Mouse (Mus musculus) lung, postnatal 0 days (tissue): ENCODE data around the gene Ogfod2. TPM values are rescaled to one million over a fixed set of nuclear protein-coding genes. Genes with fewer than 3 reads are reported as not detected.

Experiments used
- ATAC-seq: fragments of 200-750 bp; cut with Nextera tagmentation; 2 replicates; pipeline ENCODE4 v1.8.0; 2017; ENCODE audit warnings: moderate library complexity
- DNase-seq: peaks from one replicate; pipeline ENCODE4 v3.0.0-alpha.2; 2016; ENCODE audit warnings: low spot score
- H3K27ac ChIP-seq: fragments of 300-500 bp; sonication (generic); 2 replicates; pipeline ENCODE4 v1.5.1; 2014; ENCODE audit warnings: antibody characterized with exemption, mild to moderate bottlenecking, low read length, mixed read lengths
- H3K27me3 ChIP-seq: fragments of 300-500 bp; sonication (generic); replicated peaks from 2 replicates; pipeline ENCODE4 v1.6.1; 2014; ENCODE audit warnings: low read length, mixed read lengths; ENCODE audit not compliant: insufficient read depth
- H3K36me3 ChIP-seq: fragments of 300-500 bp; sonication (generic); 2 replicates; pipeline ENCODE4 v1.6.1; 2014; ENCODE audit warnings: low read length, mixed read lengths; ENCODE audit not compliant: insufficient read depth
- H3K4me1 ChIP-seq: fragments of 300-500 bp; sonication (generic); 2 replicates; pipeline ENCODE4 v1.6.1; 2014; ENCODE audit warnings: antibody characterized with exemption, low read depth, low read length, mixed read lengths; ENCODE audit not compliant: insufficient read depth
- H3K4me2 ChIP-seq: fragments of 300-500 bp; sonication (generic); replicated peaks from 2 replicates; pipeline ENCODE4 v1.6.1; 2014; ENCODE audit warnings: low read depth, mild to moderate bottlenecking, low read length, moderate library complexity, mixed read lengths
- H3K4me3 ChIP-seq: fragments of 300-500 bp; sonication (generic); 2 replicates; pipeline ENCODE4 v1.5.1; 2014; ENCODE audit warnings: low read depth, low read length
- H3K9ac ChIP-seq: fragments of 300-500 bp; sonication (generic); replicated peaks from 2 replicates; pipeline ENCODE4 v1.6.1; 2014; ENCODE audit warnings: low read depth, mild to moderate bottlenecking
- H3K9me3 ChIP-seq: fragments of 300-500 bp; sonication (generic); 2 replicates; pipeline ENCODE4 v1.6.1; 2016; ENCODE audit warnings: low read length, mixed read lengths
- CTCF ChIP-seq: IDR thresholded peaks from 2 replicates; pipeline ENCODE4 v1.5.1; 2016; ENCODE audit warnings: antibody characterized with exemption, mild to moderate bottlenecking
- EP300 ChIP-seq: IDR thresholded peaks from 2 replicates; pipeline ENCODE4 v1.6.1; 2016; ENCODE audit warnings: antibody characterized with exemption, mild to moderate bottlenecking, control low read depth
- WGBS: fragments of 180-500 bp; shearing (Covaris S2); extraction: QIAGEN DNeasy Blood & Tissue Kit; methylation state at CpG from one replicate; pipeline ENCODE4 v1.1.7; 2014; 5-methylcytosine and 5-hydroxymethylcytosine counted together
- polyA plus RNA-seq: library from polyadenylated mRNA; unstranded; fragments of >200 nt; fragmentation: Nextera tagmentation; extraction: Ambion mirVana; gene quantifications from 2 replicates; pipeline ENCODE4 v1.2.1, GENCODE M21; 2015

Gene Ogfod2
- polyA plus RNA-seq, 1 experiment from 2014 or later: 29.4 TPM

DNA sequence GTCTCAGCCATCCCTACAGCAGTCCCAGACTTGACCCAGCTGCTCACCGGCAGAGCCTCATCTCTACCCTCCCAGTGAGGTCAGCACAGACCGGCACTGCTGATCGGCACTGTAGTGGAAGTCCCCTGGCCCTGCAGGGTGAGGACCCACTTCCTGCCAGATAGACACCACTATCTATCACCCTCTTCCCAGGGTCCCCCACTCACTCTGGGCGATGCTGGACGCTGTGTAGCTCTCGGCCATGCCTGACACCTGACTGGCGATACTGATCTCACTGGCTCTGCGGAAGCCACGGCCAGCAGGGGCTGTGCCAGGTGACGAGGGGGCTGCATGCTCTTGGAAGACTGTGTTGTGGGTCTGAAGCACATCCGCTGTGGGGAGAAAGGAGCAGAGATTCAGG lies 13.0 kb downstream of the Ogfod2 start:
- H3K4me3 ChIP-seq: no peak overlapping the region
- no peaks in the 10 kb centered on the region for H3K9me3 ChIP-seq
- H3K27me3 ChIP-seq: no peaks in the 10 kb centered on the region
- no peak overlapping the region for H3K4me2 ChIP-seq
- H3K9ac ChIP-seq: no peak overlapping the region
- H3K4me1 ChIP-seq: no peaks in the 10 kb centered on the region
- WGBS: 87% methylated on average over 11 of the region's 11 CpGs
- H3K27ac ChIP-seq: no peak overlapping the region
- H3K36me3 ChIP-seq: peaks cover 32% of the 10 kb centered on the region
- no peak for ATAC-seq
- TF ChIP-seq EP300 (no peak), CTCF (no peak)
- DNase-seq: no peak

DNA sequence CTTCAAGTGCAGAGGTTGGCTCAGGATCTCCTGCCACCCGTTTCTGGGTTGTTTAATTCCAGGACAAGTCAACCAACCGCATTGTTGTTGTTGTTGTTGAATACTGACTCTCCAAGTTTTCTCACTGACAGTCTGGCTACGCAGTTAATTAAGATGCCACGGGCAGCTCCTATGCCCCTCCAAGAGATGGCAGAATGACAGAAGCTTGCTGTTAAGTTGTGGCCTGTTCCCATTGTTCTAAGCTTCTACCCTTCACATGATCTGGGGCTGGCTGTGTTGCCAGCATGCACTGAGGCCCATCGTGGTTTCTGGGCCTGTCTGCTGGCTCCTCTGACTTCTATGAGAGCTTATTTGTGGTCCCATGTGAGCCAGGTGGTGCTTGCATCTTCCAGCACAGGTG lies 22.2 kb downstream of the Ogfod2 start:
- no peaks in the 10 kb centered on the region for H3K4me1 ChIP-seq
- 86% methylated on average over 5 of the region's 5 CpGs for WGBS

DNA sequence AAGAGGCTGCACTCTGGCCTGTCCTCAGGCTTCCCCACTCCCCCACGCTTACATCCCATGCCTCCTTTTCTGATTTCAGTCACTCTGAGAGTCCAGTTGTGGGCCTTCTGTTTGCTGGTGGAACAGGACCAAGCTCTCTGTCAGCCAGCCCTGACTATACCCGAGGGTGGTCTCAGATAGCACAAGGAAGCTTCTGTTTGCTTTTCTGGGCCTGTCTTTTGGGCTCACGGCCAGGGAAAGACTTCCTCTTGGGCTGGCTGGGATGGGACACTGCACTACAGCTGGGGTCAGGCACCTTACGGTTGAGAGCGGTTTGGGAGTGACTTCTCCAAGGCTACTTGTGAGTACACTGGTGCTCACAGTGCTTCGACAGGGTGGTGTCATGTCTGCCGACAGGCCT lies 26.0 kb downstream of the Ogfod2 start:
- TF ChIP-seq EP300 (no peak), CTCF (no peak)

More for the DNA sequence above, 22.2 kb downstream of the Ogfod2 start:
- ATAC-seq (no peak), DNase-seq (no peak)
- no peaks in the 10 kb centered on the region for H3K9me3 ChIP-seq
- H3K36me3 ChIP-seq: peaks cover 36% of the 10 kb centered on the region
- no peak overlapping the region for H3K4me3 ChIP-seq
- no peak for TF ChIP-seq CTCF
- TF ChIP-seq EP300: no peak
- no peak overlapping the region for H3K9ac ChIP-seq
- no peak overlapping the region for H3K27ac ChIP-seq
- no peaks in the 10 kb centered on the region for H3K27me3 ChIP-seq
- H3K4me2 ChIP-seq: no peak overlapping the region

DNA sequence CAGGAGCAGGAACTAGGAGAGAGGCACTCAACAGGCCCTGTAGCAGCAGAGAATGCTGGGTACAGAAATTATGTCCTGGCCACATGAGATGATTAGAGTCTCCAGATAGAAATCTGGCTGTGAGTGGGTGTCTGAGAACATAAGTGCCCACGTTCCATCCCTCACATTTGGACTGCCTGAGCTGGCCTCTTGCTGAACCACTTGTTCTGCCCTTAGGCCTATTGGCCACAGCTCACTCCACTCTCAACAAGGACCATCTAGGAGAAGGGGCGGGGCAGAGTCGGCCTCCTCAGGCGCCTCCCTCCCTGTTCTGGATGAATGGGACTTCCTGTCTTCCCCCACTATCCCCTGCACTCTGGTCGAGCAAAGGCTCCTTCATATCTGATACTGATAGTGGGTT lies 36.9 kb downstream of the Ogfod2 start:
- peak; percentile 90 for DNase-seq

More for the DNA sequence above, 26.0 kb downstream of the Ogfod2 start:
- Histone ChIP-seq H3K9me3 (no peaks in the 10 kb centered on the region), H3K4me3 (no peak overlapping the region), H3K4me2 (no peak overlapping the region), H3K9ac (no peak overlapping the region), H3K27me3 (no peaks in the 10 kb centered on the region), H3K36me3 (peaks cover 40% of the 10 kb centered on the region), H3K27ac (no peak overlapping the region), H3K4me1 (no peaks in the 10 kb centered on the region)
- 43% methylated on average over 7 of the region's 7 CpGs for WGBS
- peak; percentile 34 for DNase-seq
- peak; percentile 44 for ATAC-seq

DNA sequence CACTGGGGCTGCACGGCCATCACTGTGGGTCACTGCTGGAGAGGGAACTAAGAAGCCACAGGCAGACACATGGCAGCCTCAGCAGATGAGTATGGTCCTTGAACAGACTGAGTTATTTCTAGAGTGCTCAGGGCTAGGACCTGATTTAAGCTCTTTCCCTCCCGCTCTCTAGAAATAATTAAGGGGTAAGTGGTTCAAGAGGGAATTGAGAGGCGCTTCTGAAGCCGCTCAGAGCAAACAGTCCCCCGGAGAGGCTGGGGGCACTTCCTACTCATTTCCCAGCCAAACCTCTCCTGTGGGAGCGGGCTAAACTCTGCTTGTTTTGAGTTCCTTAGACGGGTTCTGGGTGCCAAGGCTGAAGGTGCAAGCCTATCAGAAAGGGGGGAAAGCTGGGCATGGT lies 38.8 kb downstream of the Ogfod2 start:
- Histone ChIP-seq H3K9ac (no peak overlapping the region), H3K4me1 (peaks cover 9% of the 10 kb centered on the region; the same call in 1 of the 2 replicates), H3K9me3 (no peaks in the 10 kb centered on the region), H3K4me3 (no peak overlapping the region), H3K27ac (peak overlapping the region; percentile 47; the same call in 1 of the 2 replicates), H3K4me2 (0 out of 2 replicates have a peak overlapping the region, but pooled peaks have one; percentile 52), H3K27me3 (no peaks in the 10 kb centered on the region), H3K36me3 (no peaks in the 10 kb centered on the region)
- 55% methylated on average over 7 of the region's 7 CpGs for WGBS
- DNase-seq (peak; percentile 80), ATAC-seq (peak; percentile 54)
- no peak for TF ChIP-seq CTCF
- TF ChIP-seq EP300: peak; percentile 83

More for the DNA sequence above, 36.9 kb downstream of the Ogfod2 start:
- Histone ChIP-seq H3K4me1 (peaks cover 9% of the 10 kb centered on the region; the same call in 1 of the 2 replicates), H3K4me3 (no peak overlapping the region), H3K27me3 (no peaks in the 10 kb centered on the region), H3K27ac (no peak overlapping the region), H3K36me3 (no peaks in the 10 kb centered on the region), H3K9me3 (no peaks in the 10 kb centered on the region), H3K9ac (no peak overlapping the region), H3K4me2 (no peak overlapping the region)
- WGBS: 30% methylated on average over 5 of the region's 5 CpGs
- peak; percentile 82 for ATAC-seq
- no peak for TF ChIP-seq CTCF
- peak; percentile 72 for TF ChIP-seq EP300

DNA sequence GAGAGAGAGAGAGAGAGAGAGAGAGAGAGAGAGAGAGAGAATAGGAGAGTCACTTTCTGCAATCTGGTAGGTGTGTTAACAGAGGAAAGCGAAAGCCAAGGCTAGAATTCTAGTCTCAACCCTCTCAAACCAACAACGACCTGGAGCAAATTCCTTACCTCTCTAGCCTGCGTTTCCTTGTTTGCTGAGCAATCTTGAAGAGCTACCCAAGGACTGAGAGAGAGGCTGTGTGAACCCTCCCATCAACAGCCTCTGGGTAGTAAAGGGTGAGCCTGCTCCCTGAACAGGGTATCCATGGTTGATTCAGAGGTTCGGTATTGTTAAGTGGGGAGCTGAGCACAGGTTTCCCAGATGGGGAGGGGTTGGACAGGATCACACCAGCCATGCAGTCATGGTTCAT lies 40.6 kb downstream of the Ogfod2 start:
- 72% methylated on average over 4 of the region's 4 CpGs for WGBS
- H3K27me3 ChIP-seq: no peaks in the 10 kb centered on the region
- peak overlapping the region; percentile 19 for H3K4me3 ChIP-seq
- peak overlapping the region; percentile 52 for H3K4me2 ChIP-seq
- no peaks in the 10 kb centered on the region for H3K9me3 ChIP-seq
- peak overlapping the region; percentile 47; the same call in 1 of the 2 replicates for H3K27ac ChIP-seq
- H3K4me1 ChIP-seq: peaks cover 7% of the 10 kb centered on the region; the same call in 1 of the 2 replicates
- H3K9ac ChIP-seq: no peak overlapping the region
- no peaks in the 10 kb centered on the region for H3K36me3 ChIP-seq
- DNase-seq (peak; percentile 85), ATAC-seq (peak; percentile 73)
- no peak for TF ChIP-seq CTCF
- peak; percentile 83 for TF ChIP-seq EP300
